Mouse (Mus musculus) adrenal gland, adult 18-20 months (tissue): ENCODE results near the gene Napsa. TPM values are rescaled to one million over a fixed set of nuclear protein-coding genes. Genes with fewer than 3 reads are reported as not detected.

Experiments used
- DNase-seq, 2 experiments: peaks; one replicate each; pipeline ENCODE4 v3.0.0; 2021 to 2022; ENCODE audit warnings: low spot score in 2 of 2
- long read RNA-seq, 2 experiments: library from polyadenylated mRNA; stranded (forward); transcript quantifications; one replicate each; pipeline ENCODE4 v2.0.0; 2021
- total RNA-seq, 2 experiments: library from RNA; stranded (reverse); gene quantifications; 1 replicate in 1 of 2; 2 replicates in 1 of 2; pipeline ENCODE4 v1.2.3; 2021

Gene Napsa
- 1 to 10 TPM; 1.3 to 1.6 TPM for total RNA-seq
- long read RNA-seq, experiment 1, result 0 reads
- long read RNA-seq, experiment 2, partial matches to known transcripts, result 0 of 3 reads
- long read RNA-seq, experiment 2, other reads (novel, unspliced or antisense), result 0 of 3 reads

- DNase-seq, result no peak
These were observed at the start of gene Napsa for GRCm38 (mm10) chr7:44572213-44572701. Gene Napsa (plus strand): TSS chr7:44572380.

DNA sequence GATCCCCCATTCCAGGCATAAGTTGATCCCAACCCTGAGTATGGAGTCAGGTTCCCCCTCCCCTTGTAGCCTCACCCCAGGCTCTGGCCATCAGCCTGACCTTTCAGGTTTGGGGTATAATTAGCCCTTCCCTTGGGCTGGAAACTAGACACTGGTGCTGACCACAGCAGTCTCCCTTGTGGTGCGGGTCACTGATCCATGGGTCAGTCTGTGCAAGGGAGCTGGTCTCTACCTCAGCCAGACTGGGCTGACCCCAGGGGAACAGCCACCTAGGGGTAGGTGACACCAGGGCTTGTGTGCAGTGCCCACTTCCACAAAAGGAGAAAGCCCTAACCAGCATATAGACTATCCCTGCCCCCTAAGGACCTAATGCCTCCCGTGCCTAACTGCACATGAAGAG lies 49.1 kb upstream of the Napsa start:
- DNase-seq, result no peak

DNA sequence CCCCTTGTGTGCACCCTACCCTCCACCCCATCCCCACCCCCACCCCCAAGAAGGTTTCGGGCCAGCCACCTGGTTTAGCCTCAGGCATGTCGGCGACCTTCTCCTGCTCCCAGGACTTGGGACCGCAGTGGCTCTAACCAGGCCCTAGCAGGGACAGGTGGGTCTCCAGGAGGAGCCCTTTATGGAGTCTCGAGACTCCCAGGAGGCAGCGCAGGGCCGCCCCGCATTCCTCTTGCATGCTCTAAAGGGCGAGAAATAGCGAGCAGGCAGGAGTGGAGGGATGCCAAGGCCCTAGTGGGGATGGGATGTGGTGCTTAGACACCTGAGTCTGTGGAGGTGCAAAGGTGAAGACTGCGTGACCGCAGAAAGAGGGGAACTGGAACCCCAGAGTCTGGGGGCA lies 47.7 kb upstream of the Napsa start, which contains the start of gene Mybpc2:
Gene Mybpc2, minus strand, starts transcription at position 155 of the 400 bp plus-strand sequence.
- no peak for DNase-seq

- DNase-seq, result peak; percentile 68 to 79
These were observed 46.9 kb upstream of the Napsa start for GRCm38 (mm10) chr7:44525126-44525832.

DNA sequence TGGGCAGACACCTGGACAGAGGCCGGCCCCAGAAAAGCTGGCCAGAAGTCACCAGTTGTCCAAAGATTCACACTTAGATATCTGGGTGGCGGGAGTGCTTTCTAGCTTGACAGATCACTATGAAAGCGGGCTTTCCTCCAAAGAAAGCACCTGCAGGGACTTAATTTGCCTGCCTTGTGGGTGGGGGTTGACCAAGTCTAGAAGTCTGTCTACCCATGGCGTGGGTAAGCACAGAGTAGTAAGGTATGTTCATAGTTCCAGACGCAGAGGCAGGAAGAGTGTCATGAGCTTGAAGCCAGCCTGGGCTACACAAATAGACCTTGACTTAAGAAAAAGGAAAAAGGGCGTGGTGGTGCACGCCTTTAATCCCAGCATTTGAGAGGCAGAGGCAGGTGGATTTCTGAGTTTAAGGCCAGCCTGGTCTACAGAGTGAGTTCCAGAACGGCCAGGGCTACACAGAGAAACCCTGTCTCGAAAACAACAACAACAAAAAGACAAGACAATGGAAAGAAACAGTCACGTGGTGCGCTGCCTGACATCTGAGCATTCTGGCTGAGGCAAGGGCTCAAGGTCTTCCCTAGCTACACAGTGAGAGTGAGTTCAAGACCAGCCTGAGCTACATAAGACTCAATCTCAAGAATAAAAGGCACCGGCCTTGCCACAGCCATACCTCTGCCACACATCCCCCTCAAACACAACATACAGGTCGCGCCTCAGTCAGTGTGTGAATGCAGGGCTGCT lies 45.6 kb upstream of the Napsa start:
- DNase-seq, result no peak

GRCm38 (mm10) chr7:44527483-44528398 lies 44.4 kb upstream of the Napsa start:
- DNase-seq, result peak; percentile 55 to 70

DNA sequence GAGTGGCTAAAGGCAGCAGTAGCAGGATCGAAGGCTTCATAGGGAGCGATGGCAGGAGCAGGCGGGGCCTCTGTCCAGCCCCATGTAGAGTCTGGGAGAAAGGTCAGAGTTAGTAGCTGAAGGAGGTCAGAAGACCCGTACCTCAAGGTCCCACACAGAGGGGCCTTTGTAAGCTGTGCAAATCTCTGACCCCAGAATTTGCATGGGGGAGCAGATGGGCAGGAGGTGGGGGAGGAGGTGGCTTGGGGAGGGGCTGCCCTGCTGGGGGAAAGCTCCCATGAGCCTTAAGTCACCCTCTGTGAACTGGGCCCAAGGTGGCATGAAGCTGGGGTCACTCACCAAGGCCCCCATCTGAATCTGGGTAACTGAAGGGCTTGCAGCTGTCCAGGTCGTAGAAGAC lies 42.7 kb upstream of the Napsa start:
- DNase-seq, result no peak

DNA sequence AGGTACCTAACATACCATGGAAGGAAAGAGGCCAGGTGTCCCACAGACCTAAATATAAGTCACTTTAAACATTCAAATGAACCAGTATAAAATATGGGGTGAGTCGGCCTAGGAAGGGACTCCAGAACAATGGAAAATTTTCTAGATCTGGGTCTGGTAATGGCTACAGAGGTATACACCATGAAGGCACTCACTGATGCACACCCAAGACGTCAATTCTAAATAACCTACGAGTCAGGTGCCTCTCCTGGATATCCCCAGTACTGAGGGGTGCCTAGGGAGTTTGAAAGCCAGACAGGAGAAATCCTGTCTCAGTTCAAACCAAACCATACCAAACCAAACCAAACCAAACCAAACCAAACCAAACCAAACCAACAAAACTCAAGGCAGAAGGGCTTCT lies 41.7 kb upstream of the Napsa start:
- no peak for DNase-seq

- no peak for DNase-seq
These were observed 41.0 kb upstream of the Napsa start for GRCm38 (mm10) chr7:44531207-44531606.

DNA sequence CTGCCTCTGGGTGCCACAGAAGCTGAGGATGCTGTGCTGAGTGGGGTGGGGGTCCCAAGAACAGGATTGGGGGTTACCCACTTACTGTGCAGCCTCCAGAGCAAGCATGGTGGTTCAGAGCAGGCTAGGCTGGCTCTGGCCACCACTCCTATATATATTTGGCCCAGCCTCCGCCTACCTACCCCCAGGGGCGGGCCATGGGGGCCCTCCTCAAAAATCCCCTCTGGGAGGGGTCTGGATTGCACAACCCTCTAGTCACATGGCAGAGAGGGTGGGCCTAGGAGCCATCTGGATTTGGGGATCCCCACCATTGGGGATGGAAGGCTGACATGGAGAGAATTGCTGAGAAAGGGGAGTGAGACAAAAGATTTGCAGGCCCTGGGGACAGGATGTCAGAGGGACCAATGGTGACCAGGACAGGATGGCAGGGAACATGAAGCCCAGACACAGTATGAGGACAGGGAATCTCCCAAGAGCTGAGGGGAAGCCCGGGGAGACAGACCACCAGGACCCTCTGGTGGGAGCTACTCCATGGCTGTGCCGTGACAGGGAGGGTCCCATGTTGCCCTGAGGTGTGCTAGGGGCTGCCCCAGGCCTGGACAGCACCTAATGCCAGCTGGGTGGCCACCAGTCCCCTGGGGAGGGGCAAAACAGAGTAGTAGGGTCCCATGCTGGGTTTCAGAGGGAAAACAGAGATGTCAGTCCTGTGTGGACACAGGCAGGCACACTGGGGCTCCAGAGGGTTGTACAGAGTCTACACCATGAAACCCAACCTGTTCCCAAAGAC lies 40.0 kb upstream of the Napsa start, which contains the start of gene Spib:
Gene Spib, minus strand, starts transcription at position 126 of the 787 bp plus-strand sequence.
- DNase-seq, result no peak

DNA sequence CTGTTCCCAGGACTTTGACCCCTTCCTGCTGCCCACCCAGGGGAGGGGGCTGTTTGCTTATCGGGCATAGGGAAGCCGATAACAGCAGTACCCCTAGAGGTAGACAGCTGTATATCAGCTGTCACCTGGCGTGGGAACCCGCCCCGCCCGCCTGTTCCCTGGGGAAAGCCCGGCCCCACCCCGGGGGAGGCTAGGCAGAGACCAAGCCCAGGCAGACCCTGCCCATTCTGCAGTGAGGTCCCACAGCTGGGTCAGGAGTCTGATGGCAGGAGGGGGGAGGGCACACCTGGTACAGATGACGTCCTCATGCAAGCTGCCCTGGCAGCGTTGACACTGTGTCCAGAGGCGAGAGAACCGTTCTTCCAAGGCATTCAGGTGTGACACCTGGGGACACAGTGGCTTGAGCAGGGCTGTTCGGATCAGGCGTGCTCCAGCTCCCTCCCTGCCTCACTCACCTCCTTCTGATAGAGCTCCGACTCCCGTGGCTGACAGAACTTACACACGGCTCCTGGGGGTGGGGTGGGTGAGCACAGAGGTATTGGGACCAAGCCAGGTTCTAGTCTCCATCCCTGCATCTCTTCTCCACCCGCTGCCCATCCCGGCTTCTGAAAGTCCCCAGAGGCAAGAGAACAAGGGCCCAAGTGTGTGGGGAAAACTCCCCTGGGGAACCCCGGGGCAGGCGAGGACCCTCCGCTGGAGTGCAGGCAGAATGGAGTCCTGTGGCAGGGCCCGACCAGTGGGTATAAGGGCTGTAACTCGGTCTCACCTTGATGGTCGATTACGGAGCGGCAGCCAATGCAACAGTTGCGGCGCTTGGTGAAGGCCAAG lies 39.0 kb upstream of the Napsa start:
- DNase-seq, result no peak

DNA sequence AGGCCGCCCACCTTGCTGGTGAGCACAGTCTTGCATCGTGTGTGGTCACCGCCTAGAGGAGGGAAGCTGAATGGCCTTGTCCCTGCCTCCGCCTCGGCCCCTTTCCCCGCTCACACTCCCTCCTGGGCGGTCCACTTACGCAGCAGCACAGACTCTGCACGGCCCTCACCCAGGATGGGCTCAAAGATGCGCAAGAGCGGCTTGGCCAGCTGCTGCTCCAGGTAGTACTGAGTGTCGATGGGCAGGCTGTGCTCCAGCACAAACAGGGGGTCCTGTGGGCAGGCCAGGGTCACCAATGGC lies 38.5 kb upstream of the Napsa start:
- no peak for DNase-seq

DNA sequence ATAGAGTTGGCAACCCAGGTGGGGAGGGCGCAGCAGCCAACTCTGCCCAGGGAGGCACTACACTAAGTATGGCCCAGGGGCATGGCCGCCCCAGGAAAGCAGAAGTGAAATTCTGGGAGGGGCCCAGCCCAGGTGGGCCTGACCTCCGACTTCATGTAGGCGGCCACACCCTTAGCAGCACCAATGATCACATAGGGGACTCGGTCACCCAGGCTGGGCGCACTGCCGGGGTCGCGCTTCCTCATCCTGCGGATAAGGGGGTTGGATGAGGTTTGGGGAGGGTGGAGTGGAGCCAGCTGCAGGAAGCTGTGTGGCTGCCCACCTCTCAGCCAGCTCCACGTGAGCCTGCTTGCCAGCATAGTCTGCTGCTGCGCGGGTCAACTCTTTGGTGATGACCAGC lies 37.9 kb upstream of the Napsa start:
- DNase-seq, result no peak

- no peak for DNase-seq
These were observed 37.3 kb upstream of the Napsa start for GRCm38 (mm10) chr7:44534656-44535441.

DNA sequence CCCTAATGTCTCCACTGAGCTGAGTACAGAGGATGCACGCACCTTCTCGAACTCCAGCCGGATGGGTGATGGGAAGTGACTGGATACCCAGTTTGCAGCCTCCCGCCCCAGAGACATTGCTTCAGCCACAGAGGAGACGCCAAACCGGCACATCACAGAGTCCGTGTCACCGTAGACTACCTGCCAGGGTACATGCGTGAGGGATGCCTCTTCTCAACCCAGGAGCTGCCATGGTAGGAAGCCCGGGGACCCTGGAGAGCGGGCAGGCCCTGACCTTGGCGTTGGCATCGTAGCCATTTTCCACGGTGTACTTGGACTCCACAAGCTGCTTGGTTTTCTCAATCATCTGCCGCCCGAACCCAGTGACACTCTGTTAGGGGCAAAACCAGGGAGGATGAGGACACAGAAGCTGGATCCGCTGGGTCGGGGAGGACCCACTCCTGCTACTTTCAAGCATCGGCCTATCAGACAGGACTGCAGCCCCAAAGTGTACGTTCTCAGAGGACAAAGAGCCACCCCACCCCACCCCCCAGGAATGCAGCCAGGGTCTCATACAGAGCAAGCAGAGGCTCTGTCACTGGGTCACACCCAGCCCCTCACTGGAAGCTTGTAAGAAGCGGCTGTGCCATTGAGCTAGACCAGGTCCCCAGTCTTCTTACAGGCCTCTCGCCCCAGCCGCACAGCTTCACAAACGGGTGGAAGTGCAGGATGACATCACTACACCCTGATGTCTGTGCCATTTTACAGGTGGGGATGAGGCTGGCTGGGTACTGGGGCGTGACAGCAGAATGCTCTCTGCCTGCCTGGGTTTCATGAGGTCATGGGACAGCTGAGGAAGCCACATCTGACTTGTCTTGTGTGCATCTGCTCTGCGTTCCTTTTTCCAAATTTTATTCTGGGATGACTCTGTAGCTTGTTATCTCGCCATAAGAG lies 36.3 kb upstream of the Napsa start:
- no peak for DNase-seq

DNA sequence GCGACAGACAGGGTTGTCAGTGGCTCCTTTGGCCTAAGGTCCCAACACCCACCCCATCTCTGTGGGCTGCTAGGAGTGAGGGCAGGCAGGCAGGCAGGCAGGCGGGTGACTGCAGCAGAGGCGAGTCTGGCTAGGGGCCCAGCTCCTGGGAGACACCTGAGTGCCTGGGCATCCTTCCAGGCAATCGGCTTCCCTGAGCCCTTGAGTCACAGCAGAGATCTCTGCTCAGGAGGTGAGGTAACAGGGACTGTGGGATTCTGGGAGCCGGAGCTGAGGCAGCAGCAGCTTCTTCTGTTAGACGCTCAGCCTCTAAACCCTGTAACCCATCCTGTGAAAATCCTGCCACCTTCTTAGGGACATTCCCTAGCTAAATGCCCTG lies 35.6 kb upstream of the Napsa start:
- DNase-seq, result no peak

DNA sequence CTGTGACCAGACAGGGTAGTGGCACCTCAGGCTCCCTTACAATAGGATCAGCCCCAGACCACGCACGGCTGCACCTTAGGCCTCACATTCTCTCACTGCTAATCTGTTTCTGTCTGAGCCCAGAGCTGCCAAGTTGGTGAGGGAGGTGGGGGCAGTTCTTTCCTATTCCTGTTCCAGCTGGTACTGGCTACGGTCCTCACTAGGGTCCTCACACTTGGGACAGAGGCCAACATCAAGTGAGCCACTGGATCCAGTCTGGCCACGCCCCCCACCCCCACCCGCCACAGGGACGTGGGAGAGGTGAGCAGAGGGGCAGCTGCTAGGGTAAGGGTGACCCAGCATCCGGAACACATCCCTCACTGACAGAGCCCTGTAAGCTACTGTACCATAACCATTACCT lies 35.2 kb upstream of the Napsa start:
- no peak for DNase-seq

DNA sequence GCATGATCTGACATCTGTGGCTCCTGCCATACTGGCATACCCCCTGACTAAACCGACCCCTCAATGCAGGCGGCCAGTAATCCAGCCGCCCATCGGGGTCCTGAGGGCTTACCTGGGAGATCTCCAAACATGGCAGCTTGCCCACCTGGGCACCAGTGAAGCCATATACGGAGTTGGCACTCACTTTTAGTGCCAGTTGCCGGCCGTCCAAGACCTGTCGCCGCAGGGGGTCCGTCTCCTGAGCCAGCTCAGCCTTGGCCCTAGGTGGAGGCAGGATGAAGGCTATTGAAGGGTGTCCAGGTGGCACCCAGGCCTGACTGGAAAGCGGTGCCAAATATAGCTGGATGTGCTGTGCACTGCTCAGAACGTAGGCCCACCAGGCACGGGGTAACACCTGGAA lies 34.7 kb upstream of the Napsa start:
- DNase-seq, result no peak
